Mouse (Mus musculus) heart, embryonic 16.5 days (tissue): ENCODE data around the gene Hist1h2bb. TPM values are rescaled to one million over a fixed set of nuclear protein-coding genes. Genes with fewer than 3 reads are reported as not detected.

ENCODE experiments used
- microRNA-seq: library from miRNA; unstranded; fragments of <30 nt; microRNA quantifications from one replicate; pipeline ENCODE4, GENCODE M21; 2017
- polyA plus RNA-seq: library from polyadenylated mRNA; unstranded; fragments of >200 nt; fragmentation: Nextera tagmentation; extraction: Ambion mirVana; gene quantifications from 2 replicates; pipeline ENCODE4 v1.2.1, GENCODE M21; 2015

The Hist1h2bb gene
- polyA plus RNA-seq, 1 experiment from 2014 or later: 0.98 TPM

Small RNAs within 50 kb of the gene (microRNA-seq; reads per million reads assigned to microRNA genes)
- gene Gm44314: not detected
- gene Gm44484: not detected

Other genes with a start within 250 kb of the Hist1h2bb start
- gene Hist1h4h, start 215.7 kb upstream of the Hist1h2bb start, polyA plus RNA-seq: 7.7 and 8.6 TPM in 2 replicates
- gene Hist1h2af, start 212.8 kb upstream of the Hist1h2bb start, polyA plus RNA-seq: 3.8 and 9.2 TPM in 2 replicates
- gene Hist1h3g, start 211.3 kb upstream of the Hist1h2bb start, polyA plus RNA-seq: 2.0 and 2.2 TPM in 2 replicates
- gene Hist1h2bh, start 203.3 kb upstream of the Hist1h2bb start, polyA plus RNA-seq: 0.38 and 0.52 TPM in 2 replicates
- 0.20 and 0.37 TPM in 2 replicates for gene Hist1h3f, start 202.7 kb upstream of the Hist1h2bb start, polyA plus RNA-seq
- 0.53 TPM in 1 of 2 replicates, not detected in the other for gene Hist1h4f, start 195.1 kb upstream of the Hist1h2bb start, polyA plus RNA-seq
- gene Hist1h1d, start 193.5 kb upstream of the Hist1h2bb start, polyA plus RNA-seq: 0.21 and 0.37 TPM in 2 replicates
- 1.7 and 2.1 TPM in 2 replicates for gene Hist1h3e, start 184.4 kb upstream of the Hist1h2bb start, polyA plus RNA-seq
- gene Hist1h2ae, start 175.5 kb upstream of the Hist1h2bb start, polyA plus RNA-seq: 34.0 and 34.2 TPM in 2 replicates
- gene Hist1h2bg, start 175.3 kb upstream of the Hist1h2bb start, polyA plus RNA-seq: 4.2 and 5.1 TPM in 2 replicates
- gene Hist1h2bf, start 172.5 kb upstream of the Hist1h2bb start, polyA plus RNA-seq: 0.37 and 2.4 TPM in 2 replicates
- 1.2 and 1.8 TPM in 2 replicates for gene Hist1h2ad, start 172.4 kb upstream of the Hist1h2bb start, polyA plus RNA-seq
- gene Hist1h3d, start 171.0 kb upstream of the Hist1h2bb start, polyA plus RNA-seq: 1.4 and 1.8 TPM in 2 replicates
- gene Hist1h4d, start 165.1 kb upstream of the Hist1h2bb start, polyA plus RNA-seq: 48.7 and 49.1 TPM in 2 replicates
- gene Hist1h2be, start 125.6 kb upstream of the Hist1h2bb start, polyA plus RNA-seq: 1.9 and 2.0 TPM in 2 replicates
- 10.4 and 11.5 TPM in 2 replicates for gene Hist1h1e, start 124.2 kb upstream of the Hist1h2bb start, polyA plus RNA-seq
- 0.52 and 0.75 TPM in 2 replicates for gene Hist1h2ac, start 62.8 kb upstream of the Hist1h2bb start, polyA plus RNA-seq
- 49.7 and 53.7 TPM in 2 replicates for gene Hist1h2bc, start 62.5 kb upstream of the Hist1h2bb start, polyA plus RNA-seq
- not detected in 2 replicates for gene Hist1h1t, start 50.9 kb upstream of the Hist1h2bb start, polyA plus RNA-seq
- gene Hist1h4c, start 48.3 kb upstream of the Hist1h2bb start, polyA plus RNA-seq: 1.9 and 2.8 TPM in 2 replicates
- gene Hfe, start 35.9 kb upstream of the Hist1h2bb start, polyA plus RNA-seq: 11.7 and 14.9 TPM in 2 replicates
- 38.0 and 38.5 TPM in 2 replicates for gene Hist1h1c, start 7.9 kb upstream of the Hist1h2bb start, polyA plus RNA-seq
- gene Hist1h3c, start 1.1 kb upstream of the Hist1h2bb start, polyA plus RNA-seq: 3.0 and 3.8 TPM in 2 replicates
- 17.0 and 20.0 TPM in 2 replicates for gene Hist1h2ab, start 4.4 kb downstream of the Hist1h2bb start, polyA plus RNA-seq
- gene Hist1h3b, start 5.5 kb downstream of the Hist1h2bb start, polyA plus RNA-seq: 3.2 and 5.0 TPM in 2 replicates
- 1.2 and 1.5 TPM in 2 replicates for gene Hist1h4b, start 10.3 kb downstream of the Hist1h2bb start, polyA plus RNA-seq
- gene Hist1h4a, start 14.5 kb downstream of the Hist1h2bb start, polyA plus RNA-seq: 0.32 TPM in 1 of 2 replicates, not detected in the other
- 1.5 and 3.4 TPM in 2 replicates for gene Hist1h3a, start 15.7 kb downstream of the Hist1h2bb start, polyA plus RNA-seq
- gene Hist1h1a, start 16.9 kb downstream of the Hist1h2bb start, polyA plus RNA-seq: 0.79 and 0.97 TPM in 2 replicates
- gene Trim38, start 23.2 kb downstream of the Hist1h2bb start, polyA plus RNA-seq: 0.10 TPM in 1 of 2 replicates, not detected in the other
- gene Slc17a2, start 60.3 kb downstream of the Hist1h2bb start, polyA plus RNA-seq: not detected in 2 replicates
- gene Slc17a3, start 92.7 kb downstream of the Hist1h2bb start, polyA plus RNA-seq: not detected in 2 replicates
- gene Slc17a1, start 121.0 kb downstream of the Hist1h2bb start, polyA plus RNA-seq: not detected in 2 replicates
- gene Slc17a4, start 168.3 kb downstream of the Hist1h2bb start, polyA plus RNA-seq: 0.09 TPM in 1 of 2 replicates, not detected in the other
- not detected in 2 replicates for gene Hist1h2ba, start 187.4 kb downstream of the Hist1h2bb start, polyA plus RNA-seq
- gene Hist1h2aa, start 187.7 kb downstream of the Hist1h2bb start, polyA plus RNA-seq: not detected in 2 replicates
- gene Scgn, start 244.5 kb downstream of the Hist1h2bb start, polyA plus RNA-seq: not detected in 2 replicates